Mouse (Mus musculus): ENCODE measurements at regions not wholly inside any gene's neighbourhood (a gene's known extent, or its start where the extent isn't known, plus 50 kb on each side); places are given as distances from the start of the nearest gene placed in this dataset.

GRCm38 (mm10) chr2:166250571-166250970, 95.1 kb upstream of the Sulf2 start:
- Histone ChIP-seq H3K4me1 (ENCODE audit: control insufficient read depth, insufficient read depth, low read length) (peaks cover 5% of the 10 kb centered on the region), H3K4me3 (ENCODE audit: low read depth, low read length) (no peak overlapping the region), H3K9me3 (ENCODE audit: control insufficient read depth, low read length) (no peaks in the 10 kb centered on the region), H3K9ac (ENCODE audit: low read length) (no peak overlapping the region), H3K36me3 (ENCODE audit: control insufficient read depth, insufficient read depth, low read length) (no peaks in the 10 kb centered on the region), H3K27ac (ENCODE audit: low read depth, low read length) (no peak overlapping the region), H3K4me2 (ENCODE audit: low read depth) (no peak overlapping the region), H3K27me3 (ENCODE audit: control insufficient read depth, insufficient read depth, low read length) (no peaks in the 10 kb centered on the region)
- ATAC-seq (ENCODE audit: insufficient read depth, low FRiP score, low TSS enrichment) (no peak), DNase-seq (ENCODE audit: low spot score) (no peak)
- 86% methylated on average over 10 of the region's 10 CpGs for WGBS

GRCm38 (mm10) chr2:166249338-166249950, 94.0 kb upstream of the Sulf2 start:
- no peak overlapping the region for H3K9ac ChIP-seq (ENCODE audit: low read length)
- no peaks in the 10 kb centered on the region for H3K36me3 ChIP-seq (ENCODE audit: control insufficient read depth, insufficient read depth, low read length)
- no peak for ATAC-seq (ENCODE audit: insufficient read depth, low FRiP score, low TSS enrichment)
- H3K9me3 ChIP-seq (ENCODE audit: control insufficient read depth, low read length) = no peaks in the 10 kb centered on the region
- WGBS = 38% methylated on average over 7 of the region's 7 CpGs
- H3K27ac ChIP-seq (ENCODE audit: low read depth, low read length) = no peak overlapping the region
- no peaks in the 10 kb centered on the region for H3K27me3 ChIP-seq (ENCODE audit: control insufficient read depth, insufficient read depth, low read length)
- peaks cover 9% of the 10 kb centered on the region for H3K4me1 ChIP-seq (ENCODE audit: control insufficient read depth, insufficient read depth, low read length)
- DNase-seq (ENCODE audit: low spot score) = peak; percentile 38
- H3K4me3 ChIP-seq (ENCODE audit: low read depth, low read length) = no peak overlapping the region
- no peak overlapping the region for H3K4me2 ChIP-seq (ENCODE audit: low read depth)

- no peak overlapping the region for H3K9ac ChIP-seq (ENCODE audit: low read length)
- ATAC-seq (ENCODE audit: insufficient read depth, low FRiP score, low TSS enrichment) = no peak
- WGBS = 79% methylated on average over 17 of the region's 17 CpGs
- H3K9me3 ChIP-seq (ENCODE audit: control insufficient read depth, low read length) = no peaks in the 10 kb centered on the region
- H3K4me2 ChIP-seq (ENCODE audit: low read depth) = no peak overlapping the region
- no peak overlapping the region for H3K4me3 ChIP-seq (ENCODE audit: low read depth, low read length)
- no peaks in the 10 kb centered on the region for H3K36me3 ChIP-seq (ENCODE audit: control insufficient read depth, insufficient read depth, low read length)
- no peak for DNase-seq (ENCODE audit: low spot score)
- H3K4me1 ChIP-seq (ENCODE audit: control insufficient read depth, insufficient read depth, low read length) = peaks cover 9% of the 10 kb centered on the region
- no peaks in the 10 kb centered on the region for H3K27me3 ChIP-seq (ENCODE audit: control insufficient read depth, insufficient read depth, low read length)
- no peak overlapping the region for H3K27ac ChIP-seq (ENCODE audit: low read depth, low read length)
Observed at GRCm38 (mm10) chr2:166246401-166247189, 91.1 kb upstream of the Sulf2 start.

- H3K27ac ChIP-seq (ENCODE audit: low read depth, low read length) = no peak overlapping the region
- 33% methylated on average over 8 of the region's 8 CpGs for WGBS
Observed at GRCm38 (mm10) chr2:166245219-166245618, 89.8 kb upstream of the Sulf2 start.

GRCm38 (mm10) chr2:166242786-166243521, 87.5 kb upstream of the Sulf2 start:
- H3K4me2 ChIP-seq (ENCODE audit: low read depth) = no peak overlapping the region
- 79% methylated on average over 14 of the region's 14 CpGs for WGBS
- peaks cover 8% of the 10 kb centered on the region; the same call in 1 of the 2 replicates for H3K4me1 ChIP-seq (ENCODE audit: control insufficient read depth, insufficient read depth, low read length)

More at GRCm38 (mm10) chr2:166245219-166245618, 89.8 kb upstream of the Sulf2 start:
- H3K9ac ChIP-seq (ENCODE audit: low read length) = no peak overlapping the region
- no peak for DNase-seq (ENCODE audit: low spot score)
- ATAC-seq (ENCODE audit: insufficient read depth, low FRiP score, low TSS enrichment) = no peak
- no peaks in the 10 kb centered on the region for H3K27me3 ChIP-seq (ENCODE audit: control insufficient read depth, insufficient read depth, low read length)
- no peak overlapping the region for H3K4me2 ChIP-seq (ENCODE audit: low read depth)
- no peak overlapping the region for H3K4me3 ChIP-seq (ENCODE audit: low read depth, low read length)
- peaks cover 9% of the 10 kb centered on the region for H3K4me1 ChIP-seq (ENCODE audit: control insufficient read depth, insufficient read depth, low read length)
- H3K36me3 ChIP-seq (ENCODE audit: control insufficient read depth, insufficient read depth, low read length) = no peaks in the 10 kb centered on the region
- peaks cover 5% of the 10 kb centered on the region; the same call in 1 of the 2 replicates for H3K9me3 ChIP-seq (ENCODE audit: control insufficient read depth, low read length)

GRCm38 (mm10) chr2:166241310-166241709, 85.8 kb upstream of the Sulf2 start:
- Histone ChIP-seq H3K9ac (ENCODE audit: low read length) (no peak overlapping the region), H3K27ac (ENCODE audit: low read depth, low read length) (no peak overlapping the region), H3K36me3 (ENCODE audit: control insufficient read depth, insufficient read depth, low read length) (no peaks in the 10 kb centered on the region), H3K9me3 (ENCODE audit: control insufficient read depth, low read length) (peaks cover 6% of the 10 kb centered on the region; the same call in 1 of the 2 replicates), H3K4me3 (ENCODE audit: low read depth, low read length) (no peak overlapping the region), H3K4me1 (ENCODE audit: control insufficient read depth, insufficient read depth, low read length) (peaks cover 16% of the 10 kb centered on the region; the same call in 1 of the 2 replicates), H3K27me3 (ENCODE audit: control insufficient read depth, insufficient read depth, low read length) (no peaks in the 10 kb centered on the region), H3K4me2 (ENCODE audit: low read depth) (no peak overlapping the region)
- 96% methylated on average over 3 of the region's 3 CpGs for WGBS
- ATAC-seq (ENCODE audit: insufficient read depth, low FRiP score, low TSS enrichment) (no peak), DNase-seq (ENCODE audit: low spot score) (no peak)

More at GRCm38 (mm10) chr2:166242786-166243521, 87.5 kb upstream of the Sulf2 start:
- Histone ChIP-seq H3K36me3 (ENCODE audit: control insufficient read depth, insufficient read depth, low read length) (no peaks in the 10 kb centered on the region), H3K9me3 (ENCODE audit: control insufficient read depth, low read length) (peaks cover 6% of the 10 kb centered on the region; the same call in 1 of the 2 replicates), H3K27ac (ENCODE audit: low read depth, low read length) (no peak overlapping the region), H3K9ac (ENCODE audit: low read length) (no peak overlapping the region), H3K27me3 (ENCODE audit: control insufficient read depth, insufficient read depth, low read length) (no peaks in the 10 kb centered on the region), H3K4me3 (ENCODE audit: low read depth, low read length) (no peak overlapping the region)
- DNase-seq (ENCODE audit: low spot score) (no peak), ATAC-seq (ENCODE audit: insufficient read depth, low FRiP score, low TSS enrichment) (no peak)

GRCm38 (mm10) chr2:166240056-166240455, 84.6 kb upstream of the Sulf2 start:
- Histone ChIP-seq H3K9ac (ENCODE audit: low read length) (no peak overlapping the region), H3K4me1 (ENCODE audit: control insufficient read depth, insufficient read depth, low read length) (peaks cover 13% of the 10 kb centered on the region; the same call in 1 of the 2 replicates), H3K4me3 (ENCODE audit: low read depth, low read length) (no peak overlapping the region), H3K4me2 (ENCODE audit: low read depth) (no peak overlapping the region), H3K27me3 (ENCODE audit: control insufficient read depth, insufficient read depth, low read length) (no peaks in the 10 kb centered on the region), H3K36me3 (ENCODE audit: control insufficient read depth, insufficient read depth, low read length) (no peaks in the 10 kb centered on the region), H3K27ac (ENCODE audit: low read depth, low read length) (no peak overlapping the region), H3K9me3 (ENCODE audit: control insufficient read depth, low read length) (peaks cover 6% of the 10 kb centered on the region; the same call in 1 of the 2 replicates)
- WGBS = 80% methylated on average over 4 of the region's 4 CpGs
- ATAC-seq (ENCODE audit: insufficient read depth, low FRiP score, low TSS enrichment) (no peak), DNase-seq (ENCODE audit: low spot score) (no peak)

GRCm38 (mm10) chr2:166237554-166238269, 82.2 kb upstream of the Sulf2 start:
- H3K27ac ChIP-seq (ENCODE audit: low read depth, low read length) = peak overlapping the region; percentile 90
- no peak overlapping the region for H3K4me2 ChIP-seq (ENCODE audit: low read depth)
- no peaks in the 10 kb centered on the region for H3K27me3 ChIP-seq (ENCODE audit: control insufficient read depth, insufficient read depth, low read length)
- H3K9ac ChIP-seq (ENCODE audit: low read length) = peak overlapping the region; percentile 22
- peak; percentile 86 for DNase-seq (ENCODE audit: low spot score)
- H3K36me3 ChIP-seq (ENCODE audit: control insufficient read depth, insufficient read depth, low read length) = no peaks in the 10 kb centered on the region
- peaks cover 15% of the 10 kb centered on the region; the same call in 1 of the 2 replicates for H3K4me1 ChIP-seq (ENCODE audit: control insufficient read depth, insufficient read depth, low read length)
- ATAC-seq (ENCODE audit: insufficient read depth, low FRiP score, low TSS enrichment) = peak; percentile 92
- WGBS = 16% methylated on average over 13 of the region's 13 CpGs
- H3K9me3 ChIP-seq (ENCODE audit: control insufficient read depth, low read length) = peaks cover 6% of the 10 kb centered on the region; the same call in 1 of the 2 replicates
- no peak overlapping the region for H3K4me3 ChIP-seq (ENCODE audit: low read depth, low read length)
